Mouse (Mus musculus): ENCODE data around the gene Cmtm4. TPM values are rescaled to one million over a fixed set of nuclear protein-coding genes. Genes with fewer than 3 reads are reported as not detected.

The Cmtm4 gene
- polyA plus RNA-seq, 1 experiment from 2014 or later = 3.0 TPM

Other genes starting within 250 kb of the Cmtm4 start
- gene Bean1, start 225.4 kb downstream of the Cmtm4 start, polyA plus RNA-seq (2016; fragmentation: Nextera tagmentation; extraction: Ambion mirVana) = 0.92 and 1.4 TPM in 2 replicates
- 23.7 and 24.4 TPM in 2 replicates for gene Tk2, start 147.2 kb downstream of the Cmtm4 start, polyA plus RNA-seq (2016; fragmentation: Nextera tagmentation; extraction: Ambion mirVana)
- 59.6 and 61.3 TPM in 2 replicates for gene Cklf, start 144.9 kb downstream of the Cmtm4 start, polyA plus RNA-seq (2016; fragmentation: Nextera tagmentation; extraction: Ambion mirVana)
- not detected in 2 replicates for gene Cmtm2a, start 102.6 kb downstream of the Cmtm4 start, polyA plus RNA-seq (2016; fragmentation: Nextera tagmentation; extraction: Ambion mirVana)
- not detected in 2 replicates for gene Gm45711, start 85.7 kb downstream of the Cmtm4 start, polyA plus RNA-seq (2016; fragmentation: Nextera tagmentation; extraction: Ambion mirVana)
- not detected in 2 replicates for gene Cmtm1, start 85.7 kb downstream of the Cmtm4 start, polyA plus RNA-seq (2016; fragmentation: Nextera tagmentation; extraction: Ambion mirVana)
- not detected in 2 replicates for gene Gm11020, start 74.2 kb downstream of the Cmtm4 start, polyA plus RNA-seq (2016; fragmentation: Nextera tagmentation; extraction: Ambion mirVana)
- not detected in 2 replicates for gene Cmtm2b, start 73.6 kb downstream of the Cmtm4 start, polyA plus RNA-seq (2016; fragmentation: Nextera tagmentation; extraction: Ambion mirVana)
- 168 and 173 TPM in 2 replicates for gene Cmtm3, start 56.4 kb downstream of the Cmtm4 start, polyA plus RNA-seq (2016; fragmentation: Nextera tagmentation; extraction: Ambion mirVana)
- 87.3 and 89.1 TPM in 2 replicates for gene Dync1li2, start 47.2 kb upstream of the Cmtm4 start, polyA plus RNA-seq (2016; fragmentation: Nextera tagmentation; extraction: Ambion mirVana)
- gene Terb1, start 114.1 kb upstream of the Cmtm4 start, polyA plus RNA-seq (2016; fragmentation: Nextera tagmentation; extraction: Ambion mirVana) = 0.24 and 0.29 TPM in 2 replicates
- 129 TPM in 2 replicates for gene Nae1, start 138.8 kb upstream of the Cmtm4 start, polyA plus RNA-seq (2016; fragmentation: Nextera tagmentation; extraction: Ambion mirVana)
- 0.83 and 0.97 TPM in 2 replicates for gene Car7, start 138.9 kb upstream of the Cmtm4 start, polyA plus RNA-seq (2016; fragmentation: Nextera tagmentation; extraction: Ambion mirVana)
- gene Pdp2, start 195.6 kb upstream of the Cmtm4 start, polyA plus RNA-seq (2016; fragmentation: Nextera tagmentation; extraction: Ambion mirVana) = 13.2 and 13.7 TPM in 2 replicates
- not detected in 2 replicates for gene Cdh16, start 228.6 kb upstream of the Cmtm4 start, polyA plus RNA-seq (2016; fragmentation: Nextera tagmentation; extraction: Ambion mirVana)
- gene Rrad, start 235.5 kb upstream of the Cmtm4 start, polyA plus RNA-seq (2016; fragmentation: Nextera tagmentation; extraction: Ambion mirVana) = 3.5 and 5.1 TPM in 2 replicates
- gene Ciao2b, start 246.2 kb upstream of the Cmtm4 start, polyA plus RNA-seq (2016; fragmentation: Nextera tagmentation; extraction: Ambion mirVana) = 83.7 and 87.9 TPM in 2 replicates

All from embryonic facial prominence, embryonic 12.5 days (tissue).